Mouse (Mus musculus) midbrain, embryonic 13.5 days (tissue): ENCODE measurements around the gene Kif19a. TPM values are rescaled to one million over a fixed set of nuclear protein-coding genes. Genes with fewer than 3 reads are reported as not detected.

ENCODE experiments used
- ATAC-seq: fragments of 200-750 bp; cut with Nextera tagmentation; 2 replicates; pipeline ENCODE4 v1.8.0; 2017; ENCODE audit warnings: mild to moderate bottlenecking, moderate TSS enrichment, moderate library complexity
- H3K27ac ChIP-seq: fragments of 300-500 bp; sonication (generic); 2 replicates; pipeline ENCODE4 v1.5.1; 2015; ENCODE audit warnings: inconsistent platforms, mild to moderate bottlenecking, moderate library complexity
- H3K27me3 ChIP-seq: fragments of 300-500 bp; sonication (generic); 2 replicates; pipeline ENCODE4 v1.6.1; 2015; ENCODE audit warnings: mild to moderate bottlenecking, inconsistent platforms
- H3K36me3 ChIP-seq: fragments of 300-500 bp; sonication (generic); 2 replicates; pipeline ENCODE4 v1.6.1; 2015; ENCODE audit warnings: mild to moderate bottlenecking, inconsistent platforms
- H3K4me1 ChIP-seq: fragments of 300-500 bp; sonication (generic); replicated peaks from 2 replicates; pipeline ENCODE4 v1.6.1; 2015; ENCODE audit warnings: inconsistent platforms
- H3K4me2 ChIP-seq: fragments of 300-500 bp; sonication (generic); replicated peaks from 2 replicates; pipeline ENCODE4 v1.6.1; 2015; ENCODE audit warnings: moderate library complexity, mild to moderate bottlenecking, inconsistent platforms
- H3K4me3 ChIP-seq: fragments of 300-500 bp; sonication (generic); replicated peaks from 2 replicates; pipeline ENCODE4 v1.5.1; 2015; ENCODE audit warnings: mild to moderate bottlenecking, inconsistent platforms
- H3K9ac ChIP-seq: fragments of 300-500 bp; sonication (generic); replicated peaks from 2 replicates; pipeline ENCODE4 v1.6.1; 2015; ENCODE audit warnings: mild to moderate bottlenecking, inconsistent platforms
- H3K9me3 ChIP-seq: fragments of 300-500 bp; sonication (generic); 2 replicates; pipeline ENCODE4 v1.6.1; 2016; ENCODE audit warnings: mild to moderate bottlenecking, inconsistent platforms
- WGBS: fragments of 180-500 bp; shearing (Covaris S2); methylation state at CpG from one replicate; pipeline ENCODE4 v1.1.7; 2015; 5-methylcytosine and 5-hydroxymethylcytosine counted together
- polyA plus RNA-seq: library from polyadenylated mRNA; unstranded; fragments of >200 nt; fragmentation: Nextera tagmentation; extraction: Ambion mirVana; gene quantifications from 2 replicates; pipeline ENCODE4 v1.2.1, GENCODE M21; 2015

Gene Kif19a
- polyA plus RNA-seq, 1 experiment from 2014 or later = 1.2 TPM

DNA sequence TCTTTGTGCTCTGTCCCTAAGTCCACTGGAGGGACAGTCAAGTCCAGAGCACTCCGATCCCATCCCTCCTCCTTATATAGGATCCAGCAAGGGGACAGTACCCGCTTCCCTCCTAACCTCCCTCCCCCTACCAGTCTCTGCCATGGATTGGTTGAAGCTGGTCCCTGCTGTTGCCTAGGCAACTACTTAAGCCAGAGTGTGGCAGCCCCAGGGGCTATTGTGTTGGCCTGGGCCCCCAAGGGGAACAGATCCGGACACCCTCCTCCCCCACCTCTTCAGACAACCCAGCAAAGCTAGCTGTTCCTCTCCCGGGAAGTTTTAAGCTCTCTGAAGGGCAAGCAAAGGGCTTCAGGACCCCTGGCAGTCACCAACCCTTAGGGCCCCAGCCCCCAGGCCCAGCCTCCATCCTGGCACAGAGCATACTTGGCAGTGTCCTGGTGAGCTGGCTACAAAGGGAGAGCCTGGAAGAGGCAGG lies 30.7 kb downstream of the Kif19a start, which contains the start of gene Btbd17:
Gene Btbd17, minus strand, starts transcription at position 98 of the 475 bp plus-strand sequence.
- Histone ChIP-seq H3K27ac (peak within 1 kb of the TSS; percentile 99), H3K4me3 (peak within 1 kb of the TSS; percentile 49), H3K9me3 (no peaks in the 10 kb centered on the region), H3K9ac (peak within 1 kb of the TSS; percentile 65), H3K4me1 (peaks cover 64% of the 10 kb centered on the region), H3K36me3 (no peaks in the 10 kb centered on the region), H3K27me3 (peaks cover 16% of the 10 kb centered on the region), H3K4me2 (peak within 1 kb of the TSS; percentile 82)
- ATAC-seq = peak; percentile 88
- 1% methylated on average over 4 of the region's 4 CpGs for WGBS

DNA sequence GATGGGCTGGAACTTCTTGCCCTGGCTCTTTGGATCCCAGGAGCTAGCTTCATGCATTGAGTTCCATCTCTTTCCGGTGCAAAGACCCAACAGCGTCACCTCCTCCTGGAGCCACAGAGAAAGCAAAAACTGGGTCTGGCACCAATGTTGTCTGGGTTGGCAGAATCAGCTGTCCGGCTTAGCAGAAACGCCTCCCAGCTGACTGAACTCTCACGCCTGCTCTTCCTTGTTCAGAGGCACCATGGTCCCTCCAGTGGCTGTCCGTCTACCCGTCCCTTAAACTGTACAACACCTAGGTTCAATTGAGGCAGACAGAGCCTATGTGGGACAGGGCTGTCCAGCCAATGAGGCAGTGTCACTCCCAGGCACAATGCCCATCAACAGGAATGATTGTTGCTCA lies 32.0 kb downstream of the Kif19a start:
- ATAC-seq = no peak
- Histone ChIP-seq H3K27ac (peak overlapping the region; percentile 99), H3K4me1 (peaks cover 52% of the 10 kb centered on the region), H3K9me3 (no peaks in the 10 kb centered on the region), H3K4me2 (no peak overlapping the region), H3K4me3 (no peak overlapping the region), H3K9ac (no peak overlapping the region), H3K27me3 (peaks cover 6% of the 10 kb centered on the region; the same call in 1 of the 2 replicates), H3K36me3 (no peaks in the 10 kb centered on the region)
- WGBS = 94% methylated on average over 7 of the region's 7 CpGs

DNA sequence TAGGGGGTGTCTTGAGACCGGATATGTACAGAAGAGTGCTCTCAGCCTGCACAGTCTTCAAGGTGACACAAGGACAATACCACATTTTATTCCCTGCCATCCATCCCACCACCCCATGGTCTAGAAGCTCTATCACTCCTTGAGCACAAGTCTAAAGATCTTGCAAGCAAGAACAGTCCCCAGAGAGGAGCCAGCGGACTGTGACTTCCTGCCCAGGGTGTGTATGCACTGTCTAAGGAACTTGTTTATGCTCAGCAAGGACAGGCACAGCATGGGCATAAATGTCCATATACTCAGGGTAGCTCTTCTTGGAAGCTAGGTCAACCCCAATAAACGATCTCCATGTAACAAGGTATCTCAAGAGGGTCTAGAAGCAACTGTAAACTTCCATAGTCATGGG lies 32.8 kb downstream of the Kif19a start:
- Histone ChIP-seq H3K9ac (no peak overlapping the region), H3K36me3 (no peaks in the 10 kb centered on the region), H3K4me1 (peaks cover 50% of the 10 kb centered on the region), H3K27ac (no peak overlapping the region), H3K27me3 (no peaks in the 10 kb centered on the region), H3K9me3 (no peaks in the 10 kb centered on the region), H3K4me3 (no peak overlapping the region), H3K4me2 (no peak overlapping the region)
- 92% methylated on average over 3 of the region's 3 CpGs for WGBS
- no peak for ATAC-seq

DNA sequence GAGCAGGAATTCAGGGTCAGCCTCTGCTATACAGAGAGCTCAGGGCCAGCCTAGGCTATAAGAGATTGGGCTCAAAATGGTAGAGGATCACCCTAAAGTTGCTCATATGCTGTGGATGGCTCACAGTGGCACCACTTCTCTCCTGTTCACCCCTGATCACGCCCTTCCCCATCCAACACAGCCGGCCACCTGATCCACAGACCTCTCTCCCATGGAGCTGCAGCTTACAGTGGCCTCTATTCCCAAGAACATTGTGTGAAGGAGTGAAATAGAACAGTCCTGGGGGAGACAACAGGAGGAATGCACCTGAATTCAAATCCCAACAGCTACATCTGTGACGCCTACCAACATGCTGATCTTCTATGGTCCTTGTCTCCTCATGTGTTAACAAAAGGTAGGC lies 33.4 kb downstream of the Kif19a start, which contains the start of gene Gpr142:
Gene Gpr142, plus strand, starts transcription at position 301 of the 400 bp plus-strand sequence.
- Histone ChIP-seq H3K27me3 (no peaks in the 10 kb centered on the region), H3K4me1 (peaks cover 50% of the 10 kb centered on the region), H3K27ac (no peak within 1 kb of the TSS), H3K9ac (no peak within 1 kb of the TSS), H3K4me2 (no peak within 1 kb of the TSS), H3K36me3 (no peaks in the 10 kb centered on the region), H3K9me3 (no peaks in the 10 kb centered on the region), H3K4me3 (no peak within 1 kb of the TSS)
- WGBS = 94% methylated on average over 3 of the region's 3 CpGs
- ATAC-seq = no peak

DNA sequence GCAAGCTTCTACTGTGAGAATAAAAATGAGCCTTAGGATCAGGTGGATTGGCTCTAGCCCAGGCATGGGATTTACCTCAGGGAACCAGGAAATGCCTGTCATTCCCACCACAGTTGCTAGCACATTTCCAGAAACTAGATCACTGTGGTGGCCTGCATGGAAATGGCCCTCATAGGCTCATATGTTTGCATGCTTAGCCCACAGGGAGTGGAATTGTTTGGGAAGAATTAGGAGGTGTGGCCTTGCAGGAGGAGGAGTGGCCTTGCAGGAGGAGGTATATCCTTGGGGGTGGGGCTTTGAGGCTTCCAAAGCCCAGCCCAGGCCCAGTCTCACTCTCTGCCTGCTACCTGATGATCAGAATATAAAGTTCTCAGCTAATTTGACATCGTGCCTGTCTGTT lies 36.7 kb downstream of the Kif19a start:
- H3K36me3 ChIP-seq = no peaks in the 10 kb centered on the region
- no peaks in the 10 kb centered on the region for H3K9me3 ChIP-seq
- no peak overlapping the region for H3K9ac ChIP-seq
- H3K27me3 ChIP-seq = no peaks in the 10 kb centered on the region
- peaks cover 32% of the 10 kb centered on the region for H3K4me1 ChIP-seq
- H3K27ac ChIP-seq = no peak overlapping the region
- no peak overlapping the region for H3K4me2 ChIP-seq
- no peak overlapping the region for H3K4me3 ChIP-seq
- WGBS = 100% methylated on average over 1 of the region's 1 CpGs
- no peak for ATAC-seq

DNA sequence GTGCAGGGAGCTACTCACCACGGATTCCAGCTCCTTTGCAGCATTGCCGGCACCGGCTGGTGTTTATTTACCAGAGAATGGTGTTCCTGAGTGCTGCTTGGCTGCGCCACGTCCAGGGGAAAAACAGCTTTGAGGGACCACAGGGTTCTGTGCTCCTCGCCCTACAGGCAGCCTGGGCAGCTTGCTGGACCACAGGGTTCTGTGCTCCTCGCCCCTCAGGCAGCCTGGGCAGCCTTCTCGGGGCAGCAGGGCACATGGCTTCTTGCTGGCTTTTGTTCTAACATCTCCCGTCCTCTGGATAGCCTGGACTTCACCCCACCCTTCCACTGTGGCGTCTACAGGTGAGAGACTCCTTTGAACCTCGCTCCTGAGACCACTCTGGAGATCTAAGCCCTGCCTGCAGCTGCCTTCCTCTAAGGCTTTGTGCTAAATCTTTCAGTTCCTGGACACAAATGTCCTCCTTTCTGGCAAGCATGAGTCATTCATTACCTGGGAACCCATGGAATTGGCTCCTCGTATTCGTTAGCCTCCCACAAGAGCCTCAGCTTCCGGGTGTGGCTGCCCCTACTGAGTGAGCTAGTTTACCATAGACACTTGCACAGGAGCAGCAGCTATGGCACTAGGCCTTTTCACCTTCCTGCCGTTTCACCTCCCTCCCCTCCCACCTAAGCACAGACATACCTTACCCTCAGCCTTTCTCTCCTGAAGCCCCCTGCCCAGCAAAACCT lies 37.5 kb downstream of the Kif19a start:
- ATAC-seq = no peak
- H3K27ac ChIP-seq = no peak overlapping the region
- no peaks in the 10 kb centered on the region for H3K9me3 ChIP-seq
- no peak overlapping the region for H3K4me2 ChIP-seq
- H3K27me3 ChIP-seq = no peaks in the 10 kb centered on the region
- no peaks in the 10 kb centered on the region for H3K36me3 ChIP-seq
- H3K9ac ChIP-seq = no peak overlapping the region
- H3K4me3 ChIP-seq = no peak overlapping the region
- 61% methylated on average over 15 of the region's 15 CpGs for WGBS
- peaks cover 34% of the 10 kb centered on the region for H3K4me1 ChIP-seq

DNA sequence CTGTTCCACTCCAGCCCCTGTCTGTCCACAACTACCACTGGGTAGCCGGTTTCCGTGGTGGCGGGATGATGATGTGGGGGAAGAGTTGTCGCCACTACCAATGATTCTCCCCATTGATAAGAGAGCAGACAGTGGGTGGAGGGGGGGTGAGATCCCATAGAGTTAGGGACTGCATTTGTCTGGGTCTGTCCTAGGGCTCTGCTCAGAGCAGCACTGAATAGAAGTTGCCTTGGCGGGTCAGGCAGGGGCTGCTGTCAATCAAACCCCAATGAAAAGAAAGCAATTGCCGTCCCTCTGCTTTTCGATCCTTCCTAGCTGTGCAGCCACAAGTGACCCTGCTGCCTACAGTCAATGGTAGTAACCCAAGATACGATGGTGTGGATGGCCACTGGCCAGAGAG lies 38.8 kb downstream of the Kif19a start:
- H3K9me3 ChIP-seq = no peaks in the 10 kb centered on the region
- H3K27me3 ChIP-seq = no peaks in the 10 kb centered on the region
- peaks cover 34% of the 10 kb centered on the region for H3K4me1 ChIP-seq
- no peak overlapping the region for H3K4me2 ChIP-seq
- no peak overlapping the region for H3K27ac ChIP-seq
- no peak overlapping the region for H3K4me3 ChIP-seq
- 19% methylated on average over 8 of the region's 8 CpGs for WGBS
- ATAC-seq = no peak
- H3K36me3 ChIP-seq = no peaks in the 10 kb centered on the region
- no peak overlapping the region for H3K9ac ChIP-seq

DNA sequence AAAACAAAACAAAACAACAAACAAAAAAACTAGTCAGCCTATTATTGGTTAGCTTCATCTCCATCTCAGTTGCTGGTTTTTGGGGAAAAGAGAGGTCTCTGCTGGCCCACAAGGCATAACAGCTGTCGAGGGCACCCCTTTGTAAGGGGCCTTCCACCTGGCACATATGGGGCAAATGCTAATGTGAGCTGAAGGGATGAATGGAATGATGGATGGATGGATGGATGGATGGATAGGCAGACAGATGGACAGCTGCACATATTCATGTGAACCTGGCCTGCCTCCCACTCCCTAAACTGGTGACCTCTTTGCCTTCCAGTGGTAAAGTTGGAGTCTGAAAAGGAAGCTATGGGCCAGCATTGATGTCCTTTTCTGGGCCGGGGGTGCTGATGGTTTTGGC lies 41.8 kb downstream of the Kif19a start:
- Histone ChIP-seq H3K27ac (no peak overlapping the region), H3K36me3 (no peaks in the 10 kb centered on the region), H3K27me3 (no peaks in the 10 kb centered on the region), H3K4me3 (no peak overlapping the region), H3K9ac (no peak overlapping the region), H3K9me3 (no peaks in the 10 kb centered on the region), H3K4me1 (peaks cover 37% of the 10 kb centered on the region), H3K4me2 (no peak overlapping the region)
- WGBS = 50% methylated on average over 2 of the region's 2 CpGs
- ATAC-seq = no peak

DNA sequence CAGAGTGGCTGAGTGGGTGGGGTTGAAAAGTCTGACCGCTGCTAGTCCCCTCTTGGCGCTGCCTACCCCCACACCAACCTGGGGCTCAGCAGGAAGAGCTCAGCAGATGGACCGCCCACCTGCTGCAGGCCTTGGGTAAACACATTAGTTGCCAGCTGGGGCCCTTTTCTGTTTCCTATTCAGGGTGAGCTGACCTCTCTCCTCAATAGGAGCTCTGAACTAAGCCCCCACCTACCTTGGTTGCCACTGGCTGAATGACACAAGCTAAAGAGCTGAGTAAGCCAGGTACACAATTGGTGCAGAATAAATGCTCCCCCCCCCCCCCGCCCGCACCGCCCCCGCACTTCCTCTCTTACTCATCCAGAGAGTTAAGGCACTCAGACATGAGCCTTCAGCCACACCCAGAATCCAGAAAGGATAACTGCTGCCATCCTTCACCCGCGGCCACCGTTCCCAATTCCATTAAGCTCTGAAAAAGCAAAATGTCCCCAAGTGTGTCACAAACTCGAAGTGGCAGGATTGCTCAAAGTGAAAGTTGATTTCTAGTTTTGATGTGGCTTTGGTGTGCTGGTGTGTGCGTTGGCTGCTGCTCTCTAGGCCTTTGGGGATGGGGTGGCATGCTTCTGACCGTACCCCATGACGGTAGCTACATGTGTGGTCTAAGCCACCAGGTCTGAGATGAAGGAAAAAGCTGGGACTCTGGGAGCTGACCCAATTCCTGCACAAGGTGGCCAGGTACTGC lies 42.7 kb downstream of the Kif19a start:
- H3K9ac ChIP-seq = no peak overlapping the region
- no peak overlapping the region for H3K27ac ChIP-seq
- no peaks in the 10 kb centered on the region for H3K9me3 ChIP-seq
- H3K4me2 ChIP-seq = no peak overlapping the region
- H3K4me3 ChIP-seq = no peak overlapping the region
- H3K4me1 ChIP-seq = peaks cover 34% of the 10 kb centered on the region
- no peaks in the 10 kb centered on the region for H3K27me3 ChIP-seq
- no peaks in the 10 kb centered on the region for H3K36me3 ChIP-seq
- peak; percentile 31; the same call in 1 of the 2 replicates for ATAC-seq
- WGBS = 24% methylated on average over 13 of the region's 14 CpGs

DNA sequence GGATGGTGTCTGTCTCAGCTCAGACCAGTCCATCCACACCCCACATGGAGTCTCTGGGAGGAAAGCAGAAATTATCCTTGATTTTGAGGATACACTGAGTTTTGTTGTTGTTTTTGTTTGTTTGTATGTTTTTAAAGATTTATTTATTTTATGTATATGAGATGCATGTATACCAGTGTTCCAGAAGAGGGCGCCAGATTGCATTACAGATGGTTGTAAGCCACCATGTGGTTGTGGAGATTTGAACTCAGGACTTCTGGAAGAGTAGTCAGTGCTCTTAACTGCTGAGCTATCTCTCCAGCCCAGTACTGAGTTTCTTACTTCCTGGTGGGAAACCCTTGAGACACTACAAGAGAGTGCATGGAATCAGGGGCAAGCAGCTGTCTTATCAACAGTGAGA lies 44.2 kb downstream of the Kif19a start:
- Histone ChIP-seq H3K27me3 (no peaks in the 10 kb centered on the region), H3K4me2 (no peak overlapping the region), H3K36me3 (no peaks in the 10 kb centered on the region), H3K4me1 (peaks cover 20% of the 10 kb centered on the region), H3K4me3 (no peak overlapping the region), H3K9ac (no peak overlapping the region), H3K9me3 (no peaks in the 10 kb centered on the region), H3K27ac (no peak overlapping the region)
- ATAC-seq = no peak
- WGBS = 80% methylated on average over 1 of the region's 1 CpGs

DNA sequence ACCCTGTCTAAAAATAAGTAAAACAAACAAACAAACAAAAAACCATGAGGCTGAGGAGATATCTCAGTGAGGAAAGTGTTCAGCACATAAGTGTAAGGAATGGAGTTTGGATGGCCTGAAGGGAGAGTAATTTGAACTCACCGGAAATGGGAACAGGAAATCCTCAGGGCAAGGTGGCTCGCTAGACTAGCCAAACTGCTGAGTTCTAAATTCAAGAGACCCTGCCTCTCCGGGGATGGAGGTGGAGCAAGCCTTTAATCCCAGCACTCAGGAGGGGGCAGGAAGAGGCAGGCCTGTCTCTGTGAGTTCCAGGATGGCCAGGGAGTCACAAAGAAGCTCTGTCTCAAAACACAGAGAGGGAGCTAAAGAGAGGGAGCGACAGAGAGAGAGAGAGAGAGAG lies 45.2 kb downstream of the Kif19a start:
- Histone ChIP-seq H3K36me3 (no peaks in the 10 kb centered on the region), H3K9me3 (no peaks in the 10 kb centered on the region), H3K4me2 (no peak overlapping the region), H3K27ac (no peak overlapping the region), H3K4me3 (no peak overlapping the region), H3K4me1 (peaks cover 18% of the 10 kb centered on the region), H3K9ac (no peak overlapping the region), H3K27me3 (no peaks in the 10 kb centered on the region)
- WGBS = 32% methylated on average over 4 of the region's 4 CpGs
- no peak for ATAC-seq

DNA sequence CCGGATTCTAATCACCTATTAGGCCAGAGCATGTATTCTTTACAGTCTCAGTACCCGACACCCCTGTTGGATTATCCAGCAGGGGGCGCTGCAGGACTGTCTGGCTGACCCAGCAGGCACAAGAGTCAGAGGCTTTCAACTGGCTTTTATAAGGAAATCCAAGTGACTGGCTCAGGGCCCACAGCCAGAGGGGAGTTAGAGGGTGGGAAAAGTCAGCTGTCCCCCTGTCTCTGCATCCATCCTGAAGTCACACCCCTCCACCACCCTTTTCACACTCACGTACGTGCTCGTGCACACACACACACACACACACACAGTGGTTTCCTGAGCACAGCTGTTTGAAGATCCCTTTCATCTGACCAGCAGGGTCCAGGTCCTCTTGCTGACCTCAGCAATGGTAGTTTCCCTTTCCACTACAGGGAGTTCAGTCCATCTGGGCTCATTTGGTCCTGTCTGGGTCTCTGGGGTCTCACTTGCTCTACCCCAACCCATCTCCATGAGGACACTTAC lies 47.6 kb downstream of the Kif19a start:
- ATAC-seq = peak; percentile 63
- no peak overlapping the region for H3K4me2 ChIP-seq
- no peak overlapping the region for H3K27ac ChIP-seq
- 19% methylated on average over 6 of the region's 6 CpGs for WGBS
- H3K36me3 ChIP-seq = no peaks in the 10 kb centered on the region
- H3K9ac ChIP-seq = no peak overlapping the region
- no peaks in the 10 kb centered on the region for H3K27me3 ChIP-seq
- peaks cover 6% of the 10 kb centered on the region; the same call in 1 of the 2 replicates for H3K4me1 ChIP-seq
- no peaks in the 10 kb centered on the region for H3K9me3 ChIP-seq
- no peak overlapping the region for H3K4me3 ChIP-seq
